Mouse (Mus musculus): ENCODE results near the gene Ano4. TPM values are rescaled to one million over a fixed set of nuclear protein-coding genes. Genes with fewer than 3 reads are reported as not detected.
A peak's percentile ranks its signal among the peaks of the same experiment; 100 is the strongest.

The Ano4 gene
- polyA plus RNA-seq, 1 experiment = not detected

- H3K27me3 ChIP-seq (ENCODE audit: control insufficient read depth, insufficient read depth, low read length) = no peaks in the 10 kb centered on the region
- no peak for TF ChIP-seq POLR2A (IDR thresholded peaks at IDR 0.05; ENCODE audit: low read depth, low read length)
- TF ChIP-seq CTCF (IDR thresholded peaks at IDR 0.05; ENCODE audit: extremely low read depth, insufficient read length, insufficient replicate concordance, low read depth, low read length) = no peak
- no peaks in the 10 kb centered on the region for H3K4me1 ChIP-seq (ENCODE audit: control insufficient read depth, insufficient read depth, insufficient read length, low read length)
- H3K4me3 ChIP-seq (ENCODE audit: low read depth, low read length) = no peak overlapping the region
- no peaks in the 10 kb centered on the region for H3K36me3 ChIP-seq (ENCODE audit: control insufficient read depth, insufficient read depth, low read length)
- H3K27ac ChIP-seq (ENCODE audit: insufficient read depth, low read depth, low read length) = no peak overlapping the region
- 61% methylated on average over 5 of the region's 5 CpGs for WGBS
Measured at GRCm38 (mm10) chr10:89018926-89019325, 325.6 kb downstream of the Ano4 start.

GRCm38 (mm10) chr10:89008303-89008702 is 336.3 kb downstream of the Ano4 start:
- Histone ChIP-seq H3K36me3 (ENCODE audit: control insufficient read depth, insufficient read depth, low read length) (no peaks in the 10 kb centered on the region), H3K4me1 (ENCODE audit: control insufficient read depth, insufficient read depth, insufficient read length, low read length) (no peaks in the 10 kb centered on the region), H3K27ac (ENCODE audit: insufficient read depth, low read depth, low read length) (no peak overlapping the region), H3K27me3 (ENCODE audit: control insufficient read depth, insufficient read depth, low read length) (no peaks in the 10 kb centered on the region), H3K4me3 (ENCODE audit: low read depth, low read length) (no peak overlapping the region)
- TF ChIP-seq CTCF (IDR thresholded peaks at IDR 0.05; ENCODE audit: extremely low read depth, insufficient read length, insufficient replicate concordance, low read depth, low read length) = no peak
- TF ChIP-seq POLR2A (IDR thresholded peaks at IDR 0.05; ENCODE audit: low read depth, low read length) = no peak
- WGBS = 70% methylated on average over 1 of the region's 1 CpGs

- no peaks in the 10 kb centered on the region for H3K27me3 ChIP-seq (ENCODE audit: control insufficient read depth, insufficient read depth, low read length)
- no peaks in the 10 kb centered on the region for H3K36me3 ChIP-seq (ENCODE audit: control insufficient read depth, insufficient read depth, low read length)
- TF ChIP-seq POLR2A (IDR thresholded peaks at IDR 0.05; ENCODE audit: low read depth, low read length) (no peak), CTCF (IDR thresholded peaks at IDR 0.05; ENCODE audit: extremely low read depth, insufficient read length, insufficient replicate concordance, low read depth, low read length) (no peak)
- H3K4me1 ChIP-seq (ENCODE audit: control insufficient read depth, insufficient read depth, insufficient read length, low read length) = no peaks in the 10 kb centered on the region
- no peak overlapping the region for H3K4me3 ChIP-seq (ENCODE audit: low read depth, low read length)
- H3K27ac ChIP-seq (ENCODE audit: insufficient read depth, low read depth, low read length) = no peak overlapping the region
- 87% methylated on average over 3 of the region's 3 CpGs for WGBS
Measured at GRCm38 (mm10) chr10:89004518-89004917, 340.0 kb downstream of the Ano4 start.

- Histone ChIP-seq H3K4me1 (ENCODE audit: control insufficient read depth, insufficient read depth, insufficient read length, low read length) (no peaks in the 10 kb centered on the region), H3K27me3 (ENCODE audit: control insufficient read depth, insufficient read depth, low read length) (no peaks in the 10 kb centered on the region), H3K4me3 (ENCODE audit: low read depth, low read length) (no peak overlapping the region), H3K27ac (ENCODE audit: insufficient read depth, low read depth, low read length) (no peak overlapping the region), H3K36me3 (ENCODE audit: control insufficient read depth, insufficient read depth, low read length) (no peaks in the 10 kb centered on the region)
- WGBS = 56% methylated on average over 6 of the region's 6 CpGs
- TF ChIP-seq POLR2A (IDR thresholded peaks at IDR 0.05; ENCODE audit: low read depth, low read length) (no peak), CTCF (IDR thresholded peaks at IDR 0.05; ENCODE audit: extremely low read depth, insufficient read length, insufficient replicate concordance, low read depth, low read length) (no peak)
Measured at GRCm38 (mm10) chr10:88986925-88987324, 357.6 kb downstream of the Ano4 start.

- peak; percentile 52; the same call in 1 of the 2 replicates for TF ChIP-seq CTCF (IDR thresholded peaks at IDR 0.05; ENCODE audit: extremely low read depth, insufficient read length, insufficient replicate concordance, low read depth, low read length)
- no peak for TF ChIP-seq POLR2A (IDR thresholded peaks at IDR 0.05; ENCODE audit: low read depth, low read length)
- Histone ChIP-seq H3K36me3 (ENCODE audit: control insufficient read depth, insufficient read depth, low read length) (no peaks in the 10 kb centered on the region), H3K27ac (ENCODE audit: insufficient read depth, low read depth, low read length) (no peak overlapping the region), H3K4me1 (ENCODE audit: control insufficient read depth, insufficient read depth, insufficient read length, low read length) (no peaks in the 10 kb centered on the region), H3K4me3 (ENCODE audit: low read depth, low read length) (no peak overlapping the region), H3K27me3 (ENCODE audit: control insufficient read depth, insufficient read depth, low read length) (no peaks in the 10 kb centered on the region)
- WGBS = 32% methylated on average over 8 of the region's 8 CpGs
Measured at GRCm38 (mm10) chr10:88983444-88983843, 361.1 kb downstream of the Ano4 start.

- H3K36me3 ChIP-seq (ENCODE audit: control insufficient read depth, insufficient read depth, low read length) = no peaks in the 10 kb centered on the region
- no peak overlapping the region for H3K4me3 ChIP-seq (ENCODE audit: low read depth, low read length)
- H3K4me1 ChIP-seq (ENCODE audit: control insufficient read depth, insufficient read depth, insufficient read length, low read length) = no peaks in the 10 kb centered on the region
- no peaks in the 10 kb centered on the region for H3K27me3 ChIP-seq (ENCODE audit: control insufficient read depth, insufficient read depth, low read length)
- no peak overlapping the region for H3K27ac ChIP-seq (ENCODE audit: insufficient read depth, low read depth, low read length)
- 67% methylated on average over 4 of the region's 4 CpGs for WGBS
- TF ChIP-seq CTCF (IDR thresholded peaks at IDR 0.05; ENCODE audit: extremely low read depth, insufficient read length, insufficient replicate concordance, low read depth, low read length) (no peak), POLR2A (IDR thresholded peaks at IDR 0.05; ENCODE audit: low read depth, low read length) (no peak)
Measured at GRCm38 (mm10) chr10:88979451-88979850, 365.1 kb downstream of the Ano4 start.

GRCm38 (mm10) chr10:88978932-88979331 is 365.6 kb downstream of the Ano4 start:
- Histone ChIP-seq H3K4me1 (ENCODE audit: control insufficient read depth, insufficient read depth, insufficient read length, low read length) (no peaks in the 10 kb centered on the region), H3K27ac (ENCODE audit: insufficient read depth, low read depth, low read length) (no peak overlapping the region), H3K36me3 (ENCODE audit: control insufficient read depth, insufficient read depth, low read length) (no peaks in the 10 kb centered on the region), H3K4me3 (ENCODE audit: low read depth, low read length) (no peak overlapping the region), H3K27me3 (ENCODE audit: control insufficient read depth, insufficient read depth, low read length) (no peaks in the 10 kb centered on the region)
- 75% methylated on average over 6 of the region's 6 CpGs for WGBS
- TF ChIP-seq CTCF (IDR thresholded peaks at IDR 0.05; ENCODE audit: extremely low read depth, insufficient read length, insufficient replicate concordance, low read depth, low read length) = no peak
- no peak for TF ChIP-seq POLR2A (IDR thresholded peaks at IDR 0.05; ENCODE audit: low read depth, low read length)

Data from small intestine, adult 2 months (tissue).